Mouse (Mus musculus) cerebellum, postnatal 14 days (tissue): ENCODE results near the gene Wdr25.

Source experiments
- DNase-seq, 2 experiments: peaks; one replicate each; pipeline ENCODE4 v3.0.0; 2021; ENCODE audit warnings: mixed read lengths in 2 of 2

The Wdr25 gene

GRCm38 (mm10) chr12:108939317-108939716, 45.9 kb downstream of the Wdr25 start:
- DNase-seq, result no peak

DNA sequence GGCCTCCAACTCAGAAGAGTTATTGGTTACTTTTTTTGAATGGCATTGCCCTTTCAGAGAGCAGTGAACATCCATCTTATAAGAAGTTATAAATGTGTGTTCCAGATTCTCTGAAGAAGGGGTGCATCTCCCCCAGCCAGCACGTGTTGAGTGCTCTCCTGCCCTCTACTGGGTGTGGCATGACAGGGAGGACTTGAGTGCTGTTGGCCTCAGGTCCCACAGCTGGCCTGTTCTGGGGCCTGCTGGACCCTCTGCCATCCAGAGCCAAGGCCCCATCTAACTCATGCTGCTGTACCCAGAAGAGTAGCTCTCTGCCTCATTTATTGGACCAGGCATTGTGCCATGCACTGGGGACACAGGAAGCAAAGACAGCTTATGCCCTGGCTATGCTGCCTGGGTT, 46.8 kb downstream of the Wdr25 start:
- no peak for DNase-seq

GRCm38 (mm10) chr12:108941282-108941681, 47.9 kb downstream of the Wdr25 start:
- DNase-seq, result no peak

DNA sequence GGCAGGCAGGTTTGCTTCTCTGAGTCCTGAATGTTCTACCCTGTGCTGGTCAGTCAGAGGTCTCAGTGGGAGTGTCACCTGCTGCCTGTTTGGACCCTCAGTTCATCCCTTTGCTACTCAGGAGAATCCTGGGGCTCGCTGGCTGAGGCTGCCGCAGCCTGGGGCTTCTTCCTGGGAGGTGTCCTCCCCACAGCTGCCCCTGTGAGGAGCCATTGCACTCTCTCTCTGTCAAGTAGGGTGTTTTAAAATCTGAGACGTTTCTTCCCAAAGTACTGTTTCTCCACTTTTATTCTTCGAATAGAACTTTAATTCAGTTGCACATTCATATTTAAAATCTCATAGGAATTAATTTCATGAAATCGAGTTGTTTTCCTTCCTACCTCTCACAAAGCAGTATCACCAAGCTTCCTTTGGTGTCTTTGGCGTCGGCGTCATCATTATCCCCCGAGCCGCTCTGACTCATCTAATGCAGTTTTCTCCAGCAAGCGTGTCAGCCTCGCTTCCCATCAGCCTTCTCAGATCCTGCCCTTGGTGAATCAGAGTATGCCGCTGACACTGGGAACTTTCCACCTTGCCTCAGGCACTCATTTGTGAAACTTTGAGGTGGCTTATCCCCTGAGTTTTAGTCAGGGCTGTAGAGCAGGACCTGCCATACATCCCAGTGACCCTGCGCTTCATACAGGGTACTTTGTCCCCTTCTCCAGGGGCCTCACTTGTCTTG, 48.9 kb downstream of the Wdr25 start:
- DNase-seq, result no peak

GRCm38 (mm10) chr12:108953011-108953550, 59.6 kb downstream of the Wdr25 start:
- DNase-seq, result no peak

- no peak for DNase-seq
Observed at GRCm38 (mm10) chr12:108953838-108954237, 60.4 kb downstream of the Wdr25 start.

GRCm38 (mm10) chr12:108954456-108954855, 61.0 kb downstream of the Wdr25 start:
- DNase-seq, result peak; percentile 30 to 49

GRCm38 (mm10) chr12:108958483-108958882, 65.1 kb downstream of the Wdr25 start:
- DNase-seq, result no peak

GRCm38 (mm10) chr12:108958991-108959638, 65.7 kb downstream of the Wdr25 start:
- DNase-seq, result no peak

DNA sequence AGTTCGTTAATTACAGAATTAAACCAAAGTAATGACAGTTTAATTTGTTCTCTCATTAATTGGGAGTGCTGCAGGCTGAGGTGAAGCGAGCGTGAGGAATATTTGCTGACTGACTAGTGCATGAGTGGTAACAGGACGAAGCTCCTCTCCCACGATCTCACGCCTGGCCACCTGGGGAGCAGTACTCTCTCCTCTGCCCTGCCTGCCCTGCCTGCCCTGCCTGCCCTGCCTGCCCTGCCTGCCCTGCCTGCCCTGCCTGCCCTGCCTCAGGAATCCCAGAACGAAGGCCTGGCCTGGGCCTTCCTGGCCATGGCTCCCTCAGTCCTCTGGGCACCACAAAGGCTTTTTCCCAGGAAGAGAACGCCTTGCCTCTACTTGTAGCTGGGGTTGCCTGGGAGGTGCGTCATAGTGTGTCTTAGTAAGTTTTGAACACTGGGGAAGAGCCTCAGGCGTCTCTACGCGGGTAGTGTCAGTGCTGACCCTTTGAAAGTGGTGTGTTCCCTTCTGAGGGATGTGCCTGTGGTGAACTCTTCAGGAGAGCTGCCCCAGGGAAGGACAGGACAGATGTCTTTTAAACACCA, 66.3 kb downstream of the Wdr25 start:
- peak in 1 of 2 experiments; percentile 29 for DNase-seq

DNA sequence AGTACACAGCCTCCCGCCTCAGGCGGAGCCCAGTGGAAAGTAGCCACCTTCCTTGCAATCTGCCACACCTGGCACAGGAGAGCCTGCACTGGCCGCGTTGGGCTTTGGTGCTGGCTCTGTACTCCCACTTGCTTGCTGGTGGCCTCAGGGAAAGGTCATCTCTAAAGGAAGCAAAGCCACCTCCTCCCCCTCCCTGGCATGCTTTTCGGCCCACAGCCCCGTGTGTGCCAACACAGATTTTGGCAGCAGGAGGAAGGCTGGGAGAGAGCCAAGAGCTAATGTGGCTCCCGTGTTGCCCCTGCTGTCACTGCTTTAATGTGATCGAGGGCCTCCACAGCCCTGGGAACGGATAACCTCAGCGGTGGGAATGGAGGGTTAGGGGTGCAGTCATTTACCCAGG, 66.8 kb downstream of the Wdr25 start:
- peak; percentile 94 to 95 for DNase-seq

DNA sequence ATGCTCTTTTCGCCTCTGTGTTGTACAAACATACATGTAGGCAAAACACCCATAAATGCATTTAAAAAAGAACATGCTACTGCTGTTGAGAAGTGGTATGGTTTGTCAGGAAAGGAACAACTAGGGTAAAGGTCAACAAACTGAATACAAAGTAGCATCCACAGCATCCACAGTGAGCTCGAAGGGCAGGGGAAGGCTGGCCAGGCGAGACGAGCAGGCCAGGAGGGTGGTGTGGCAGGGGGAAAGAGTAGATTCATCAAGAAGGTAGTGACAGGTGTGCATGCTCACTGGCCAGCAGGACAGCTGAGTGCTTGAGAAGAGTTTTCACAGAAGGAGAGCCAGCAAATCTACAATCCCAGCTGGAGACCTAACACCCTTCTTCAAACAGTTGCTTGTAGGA, 74.2 kb downstream of the Wdr25 start:
- no peak for DNase-seq

DNA sequence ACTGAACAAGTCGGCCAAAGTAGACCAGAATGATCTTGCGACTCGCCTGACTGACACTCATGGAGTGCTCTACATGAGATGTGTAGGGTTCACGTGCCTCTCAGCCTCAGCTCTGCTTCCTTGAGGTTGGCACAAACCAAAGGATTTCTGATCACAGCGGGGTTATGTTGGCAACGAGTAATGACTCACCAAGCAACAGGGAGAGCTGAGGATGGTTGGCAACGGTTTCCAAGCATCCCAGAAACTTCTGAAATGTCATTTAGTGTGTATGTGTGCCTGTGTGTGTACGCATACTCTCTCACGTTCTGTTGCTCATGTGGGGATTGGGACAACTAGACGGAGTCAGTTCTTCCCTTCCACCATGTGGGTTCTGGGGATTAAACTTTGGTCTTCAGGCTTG, 74.6 kb downstream of the Wdr25 start:
- DNase-seq, result no peak

- no peak for DNase-seq
Observed at GRCm38 (mm10) chr12:108971446-108971845, 78.0 kb downstream of the Wdr25 start.

DNA sequence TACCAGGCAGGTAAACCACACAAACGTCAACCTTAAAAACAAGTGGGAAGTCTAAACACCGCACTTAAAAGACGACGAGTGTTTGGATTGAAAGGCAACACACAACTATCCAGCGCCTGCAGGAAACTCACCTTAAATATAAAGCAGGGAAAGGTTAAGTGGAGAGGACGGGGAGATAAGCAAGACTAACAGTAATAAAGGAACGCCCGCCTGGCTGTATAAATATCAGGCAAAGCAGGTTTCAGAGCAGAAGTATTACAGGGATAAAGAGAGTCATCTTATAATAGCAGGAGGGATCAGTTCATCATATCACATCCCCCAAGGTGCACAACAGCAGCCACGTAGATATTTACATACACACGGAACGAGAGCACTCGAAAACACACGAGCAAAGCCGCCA, 78.8 kb downstream of the Wdr25 start:
- no peak for DNase-seq

- peak in 1 of 2 experiments; percentile 38 for DNase-seq
Observed at GRCm38 (mm10) chr12:108979977-108980376, 86.5 kb downstream of the Wdr25 start.

GRCm38 (mm10) chr12:108981941-108982683, 88.7 kb downstream of the Wdr25 start:
- no peak for DNase-seq

DNA sequence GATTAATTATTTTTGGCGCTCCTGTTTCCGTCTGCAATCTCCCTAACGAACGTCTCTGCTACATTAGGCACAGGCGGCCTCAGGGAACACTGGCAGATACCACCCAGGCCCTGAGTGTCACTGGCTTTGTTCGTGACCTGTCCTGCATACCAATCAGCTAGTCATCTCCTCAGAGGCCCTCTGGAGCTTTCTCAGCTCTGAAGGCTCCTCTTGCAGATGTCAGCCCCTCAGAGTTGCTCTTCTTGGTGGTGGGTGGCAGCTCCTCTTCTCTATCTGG, 89.2 kb downstream of the Wdr25 start:
- DNase-seq, result no peak

- no peak for DNase-seq
Observed at GRCm38 (mm10) chr12:108983496-108983895, 90.1 kb downstream of the Wdr25 start.

DNA sequence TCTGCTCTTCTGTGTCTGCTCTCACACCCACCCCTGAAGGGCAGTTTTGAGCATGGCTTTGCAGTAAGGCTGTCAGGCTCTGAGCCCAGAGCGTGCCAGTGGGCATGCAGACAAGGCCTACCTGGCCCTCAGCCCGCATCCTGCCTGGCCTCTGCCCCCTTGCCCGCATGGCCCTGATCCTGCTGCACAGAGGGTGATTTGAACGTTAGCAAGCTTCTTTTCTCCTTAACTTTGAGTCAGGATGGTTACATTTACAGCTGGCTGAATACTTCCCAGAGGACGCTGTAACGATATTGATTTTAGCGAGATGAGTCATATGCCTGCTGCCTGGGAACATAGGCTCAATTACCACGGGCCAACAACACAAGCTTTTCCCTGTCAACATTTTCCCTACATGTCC, 91.0 kb downstream of the Wdr25 start:
- DNase-seq, result peak; percentile 69 to 70

- no peak for DNase-seq
Observed at GRCm38 (mm10) chr12:108985025-108985424, 91.6 kb downstream of the Wdr25 start.

GRCm38 (mm10) chr12:108987448-108987847, 94.0 kb downstream of the Wdr25 start:
- DNase-seq, result no peak

DNA sequence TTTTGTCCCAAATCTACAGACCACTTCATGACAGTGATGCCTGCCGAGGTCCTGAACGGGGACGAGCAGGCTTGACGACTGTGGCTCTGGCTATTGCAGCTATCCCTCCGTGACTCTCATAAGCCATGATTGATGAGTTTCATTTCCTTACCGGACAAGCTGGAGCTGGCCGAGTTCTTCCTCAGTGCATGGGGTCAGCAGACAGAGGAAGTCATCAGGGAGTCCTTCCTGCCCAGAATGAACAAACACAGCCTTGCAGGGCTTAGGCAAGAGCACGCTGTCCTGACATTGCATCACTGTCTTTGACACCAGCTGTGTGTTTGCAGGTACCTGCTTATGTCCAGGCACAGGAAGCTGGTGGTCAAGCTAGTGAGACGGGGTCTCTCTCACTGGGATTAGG, 97.0 kb downstream of the Wdr25 start:
- DNase-seq, result no peak
